Mouse (Mus musculus) bone marrow, adult 2 months (tissue): ENCODE data around the gene Ddost.

ENCODE experiments used
- CTCF ChIP-seq: fragments of 200-500 bp; IDR thresholded peaks from 2 replicates; pipeline ENCODE4 v1.5.1; 2011; ENCODE audit warnings: low read length, control low read depth; ENCODE audit not compliant: control insufficient read depth, insufficient read depth
- POLR2A ChIP-seq: fragments of 200-500 bp; IDR thresholded peaks from 2 replicates; pipeline ENCODE4 v1.6.1; 2011; ENCODE audit warnings: low read depth, mild to moderate bottlenecking, control low read depth, low read length, borderline replicate concordance; ENCODE audit not compliant: control insufficient read depth

DNA sequence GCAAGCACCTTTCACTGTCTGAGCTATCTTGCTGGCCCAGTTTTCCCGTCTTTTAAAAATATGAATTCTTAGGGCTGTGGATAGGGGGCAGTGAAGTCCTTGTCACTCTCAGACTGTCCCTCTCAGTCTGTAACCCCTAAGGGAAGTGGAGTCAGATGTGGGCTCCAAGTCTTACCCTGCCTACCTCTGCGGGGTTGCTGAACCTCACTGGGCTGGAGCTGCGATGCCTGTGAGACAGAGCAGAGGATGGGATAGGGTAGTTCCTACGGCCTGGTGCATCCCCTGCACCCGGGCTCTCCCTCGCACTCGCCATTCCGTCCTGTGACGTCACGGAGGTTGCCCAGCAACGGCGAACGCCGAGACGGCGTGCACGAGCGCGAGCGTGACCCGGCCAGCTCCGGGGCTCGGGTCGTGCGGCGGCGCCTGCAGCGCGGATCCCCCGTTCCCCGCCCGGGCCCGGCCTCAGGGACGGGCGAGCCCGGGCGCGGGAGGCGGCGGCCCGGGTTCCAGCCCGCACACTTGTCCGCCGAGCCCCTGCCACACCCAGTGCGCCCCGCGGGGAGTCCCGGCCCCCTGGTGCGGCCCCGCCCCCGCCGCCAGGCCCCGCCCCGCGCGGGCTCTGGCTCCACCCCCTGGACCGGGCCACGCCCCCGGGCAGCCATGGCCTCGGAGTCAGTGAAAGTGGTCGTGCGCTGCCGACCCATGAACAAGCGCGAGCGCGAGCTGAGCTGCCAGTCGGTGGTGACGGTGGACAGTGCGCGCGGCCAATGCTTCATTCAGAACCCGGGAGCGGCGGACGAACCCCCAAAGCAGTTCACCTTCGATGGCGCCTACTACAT lies 42.5 kb upstream of the Ddost start:
- peak; percentile 30; the same call in 1 of the 2 replicates for TF ChIP-seq POLR2A
- TF ChIP-seq CTCF, result no peak
